Mouse (Mus musculus) liver, adult 2 months (tissue): Measurements from ENCODE around the gene Phc1. TPM values are rescaled to one million over a fixed set of nuclear protein-coding genes. Genes with fewer than 3 reads are reported as not detected.
A peak's percentile ranks its signal among the peaks of the same experiment; 100 is the strongest.

Source experiments
- DNase-seq: peaks from one replicate; pipeline ENCODE4 v3.0.0-alpha.2; 2011; ENCODE audit warnings: low read depth, low spot score; ENCODE audit errors: extremely low read depth
- H3K27ac ChIP-seq: fragments of 200-500 bp; replicated peaks from 2 replicates; pipeline ENCODE4 v1.5.1; 2012; ENCODE audit warnings: low read depth, mild to moderate bottlenecking, control low read depth, inconsistent platforms, low read length; ENCODE audit not compliant: insufficient read depth
- H3K27me3 ChIP-seq: fragments of 200-500 bp; 2 replicates; pipeline ENCODE4 v1.6.1; 2012; ENCODE audit warnings: mild to moderate bottlenecking, moderate library complexity, low read length, inconsistent platforms; ENCODE audit not compliant: control insufficient read depth, insufficient read depth
- H3K36me3 ChIP-seq: fragments of 200-500 bp; 2 replicates; pipeline ENCODE4 v1.6.1; 2012; ENCODE audit warnings: low read length, inconsistent platforms; ENCODE audit not compliant: control insufficient read depth, insufficient read depth
- H3K4me1 ChIP-seq: fragments of 200-500 bp; 2 replicates; pipeline ENCODE4 v1.6.1; 2011; ENCODE audit warnings: low read length; ENCODE audit not compliant: control insufficient read depth, insufficient read depth
- H3K4me3 ChIP-seq: fragments of 200-500 bp; 2 replicates; pipeline ENCODE4 v1.5.1; 2011; ENCODE audit warnings: low read depth, mild to moderate bottlenecking, control low read depth, low read length, moderate library complexity; ENCODE audit not compliant: insufficient read depth
- H3K79me2 ChIP-seq: fragments of 200-500 bp; 2 replicates; pipeline ENCODE4 v1.6.1; 2012; ENCODE audit warnings: inconsistent platforms, mild to moderate bottlenecking, low read length, moderate library complexity; ENCODE audit not compliant: control insufficient read depth, insufficient read depth
- H3K9ac ChIP-seq: fragments of 200-500 bp; 2 replicates; pipeline ENCODE4 v1.6.1; 2012; ENCODE audit warnings: low read depth, mild to moderate bottlenecking, control low read depth, inconsistent platforms, low read length
- CTCF ChIP-seq: fragments of 200-500 bp; IDR thresholded peaks from 2 replicates; pipeline ENCODE4 v1.5.1; 2011; ENCODE audit warnings: low read depth, low read length, control low read depth
- POLR2A ChIP-seq: fragments of 200-500 bp; IDR thresholded peaks from 2 replicates; pipeline ENCODE4 v1.6.1; 2011; ENCODE audit warnings: low read length, control low read depth; ENCODE audit not compliant: insufficient read depth; ENCODE audit errors: extremely low read depth
- WGBS: fragments of 180-500 bp; shearing (Covaris S2); methylation state at CpG from one replicate; pipeline ENCODE4 v1.1.7; 2018; 5-methylcytosine and 5-hydroxymethylcytosine counted together
- polyA plus RNA-seq: library from polyadenylated mRNA; depleted of rRNA; stranded (reverse); fragments of >200 nt; gene quantifications from 2 replicates; pipeline ENCODE4 v1.2.3, GENCODE M21; 2012
- total RNA-seq: library from RNA; depleted of rRNA; stranded (reverse); fragments of >200 nt; gene quantifications from 2 replicates; pipeline ENCODE4 v1.2.3, GENCODE M21; 2014

Phc1 gene
- total and polyA plus RNA-seq, 2 experiments: 0.74 to 2.7 TPM

- no peaks in the 10 kb centered on the region for H3K36me3 ChIP-seq
- H3K27me3 ChIP-seq: peaks cover 2% of the 10 kb centered on the region; the same call in 1 of the 2 replicates
- H3K4me1 ChIP-seq: no peaks in the 10 kb centered on the region
- no peaks in the 10 kb centered on the region for H3K79me2 ChIP-seq
- TF ChIP-seq POLR2A: no peak
- DNase-seq: no peak
- H3K9ac ChIP-seq: no peak overlapping the region; the same call in 1 of the 2 replicates
- no peak overlapping the region for H3K27ac ChIP-seq
- 12% methylated on average over 25 of the region's 25 CpGs for WGBS
- H3K4me3 ChIP-seq: peak overlapping the region; percentile 52
Observed at GRCm38 (mm10) chr6:122297279-122298222, 42.8 kb downstream of the Phc1 start.

GRCm38 (mm10) chr6:122296918-122297278 lies 43.5 kb downstream of the Phc1 start:
- H3K9ac ChIP-seq: no peak overlapping the region
- no peaks in the 10 kb centered on the region for H3K36me3 ChIP-seq
- no peak overlapping the region for H3K4me3 ChIP-seq
- peaks cover 2% of the 10 kb centered on the region; the same call in 1 of the 2 replicates for H3K27me3 ChIP-seq
- H3K27ac ChIP-seq: no peak overlapping the region
- no peak for DNase-seq
- no peaks in the 10 kb centered on the region for H3K4me1 ChIP-seq
- TF ChIP-seq CTCF: no peak
- TF ChIP-seq POLR2A: no peak
- whole genome bisulfite sequencing: 49% methylated on average over 3 of the region's 3 CpGs
- H3K79me2 ChIP-seq: no peaks in the 10 kb centered on the region

- TF ChIP-seq CTCF: no peak
- TF ChIP-seq POLR2A: no peak
- Histone ChIP-seq H3K27me3 (peaks cover 2% of the 10 kb centered on the region; the same call in 1 of the 2 replicates), H3K36me3 (no peaks in the 10 kb centered on the region), H3K27ac (no peak overlapping the region), H3K79me2 (no peaks in the 10 kb centered on the region), H3K4me3 (no peak overlapping the region), H3K9ac (no peak overlapping the region), H3K4me1 (no peaks in the 10 kb centered on the region)
- whole genome bisulfite sequencing: 47% methylated on average over 9 of the region's 9 CpGs
- no peak for DNase-seq
Observed at GRCm38 (mm10) chr6:122295242-122295641, 45.1 kb downstream of the Phc1 start.

GRCm38 (mm10) chr6:122294290-122294689 lies 46.1 kb downstream of the Phc1 start:
- H3K4me1 ChIP-seq: no peaks in the 10 kb centered on the region
- 65% methylated on average over 3 of the region's 3 CpGs for WGBS
- no peak overlapping the region for H3K27ac ChIP-seq
- H3K9ac ChIP-seq: no peak overlapping the region
- H3K4me3 ChIP-seq: no peak overlapping the region
- H3K27me3 ChIP-seq: peaks cover 2% of the 10 kb centered on the region; the same call in 1 of the 2 replicates
- H3K36me3 ChIP-seq: no peaks in the 10 kb centered on the region
- TF ChIP-seq CTCF (no peak), POLR2A (no peak)
- no peak for DNase-seq
- H3K79me2 ChIP-seq: no peaks in the 10 kb centered on the region

- no peak for TF ChIP-seq POLR2A
- TF ChIP-seq CTCF: no peak
- no peak overlapping the region for H3K27ac ChIP-seq
- DNase-seq: no peak
- H3K27me3 ChIP-seq: peaks cover 2% of the 10 kb centered on the region; the same call in 1 of the 2 replicates
- WGBS: 89% methylated on average over 9 of the region's 9 CpGs
- H3K36me3 ChIP-seq: no peaks in the 10 kb centered on the region
- H3K4me1 ChIP-seq: no peaks in the 10 kb centered on the region
- no peak overlapping the region for H3K9ac ChIP-seq
- no peak overlapping the region for H3K4me3 ChIP-seq
- H3K79me2 ChIP-seq: no peaks in the 10 kb centered on the region
Observed at GRCm38 (mm10) chr6:122293796-122294195, 46.6 kb downstream of the Phc1 start.

GRCm38 (mm10) chr6:122293121-122293520 lies 47.2 kb downstream of the Phc1 start:
- Histone ChIP-seq H3K36me3 (no peaks in the 10 kb centered on the region), H3K27ac (no peak overlapping the region), H3K27me3 (peaks cover 2% of the 10 kb centered on the region; the same call in 1 of the 2 replicates), H3K4me3 (no peak overlapping the region), H3K9ac (no peak overlapping the region), H3K79me2 (no peaks in the 10 kb centered on the region), H3K4me1 (no peaks in the 10 kb centered on the region)
- TF ChIP-seq CTCF: no peak
- no peak for TF ChIP-seq POLR2A
- DNase-seq: no peak
- whole genome bisulfite sequencing: 94% methylated on average over 8 of the region's 8 CpGs
